Mouse (Mus musculus) G1E (cell line): ENCODE data around the gene Tcf15. TPM values are rescaled to one million over a fixed set of nuclear protein-coding genes. Genes with fewer than 3 reads are reported as not detected.

ENCODE experiments used
- ATAC-seq: 2 replicates; pipeline ENCODE4 v1.8.0; 2016; ENCODE audit warnings: mild to moderate bottlenecking; ENCODE audit not compliant: insufficient number of reproducible peaks, poor library complexity, low FRiP score, severe bottlenecking; ENCODE audit errors: extremely low read depth
- DNase-seq: peaks from one replicate; pipeline ENCODE4 v3.0.0; 2012; ENCODE audit warnings: low spot score
- H3K27me3 ChIP-seq: 2 replicates; pipeline ENCODE4 v1.6.1; 2012; ENCODE audit warnings: mild to moderate bottlenecking, low read length, inconsistent platforms; ENCODE audit not compliant: insufficient read depth
- H3K36me3 ChIP-seq: replicated peaks from 2 replicates; pipeline ENCODE3; 2012; ENCODE audit warnings: mild to moderate bottlenecking, inconsistent platforms
- H3K4me1 ChIP-seq: 2 replicates; pipeline ENCODE4 v1.6.1; 2012; ENCODE audit warnings: low read depth, low read length, inconsistent platforms, mixed read lengths; ENCODE audit not compliant: insufficient read depth
- H3K4me3 ChIP-seq: 2 replicates; pipeline ENCODE4 v1.5.1; 2012; ENCODE audit warnings: low read depth, mild to moderate bottlenecking, inconsistent platforms, low read length, moderate library complexity, mixed read lengths
- H3K9me3 ChIP-seq: replicated peaks from 2 replicates; pipeline ENCODE4 v1.6.1; 2012; ENCODE audit warnings: inconsistent platforms
- CTCF ChIP-seq: IDR thresholded peaks from 2 replicates; pipeline ENCODE4 v1.5.1; 2012; ENCODE audit warnings: low read depth, low read length, inconsistent platforms, mixed read lengths
- GATA1 ChIP-seq: IDR thresholded peaks from 2 replicates; pipeline ENCODE4 v1.6.1; 2012; ENCODE audit warnings: borderline replicate concordance, low read length, inconsistent platforms, mixed read lengths
- GATA2 ChIP-seq: IDR thresholded peaks from 2 replicates; pipeline ENCODE4 v1.6.1; 2012; ENCODE audit warnings: low read depth, low read length, inconsistent platforms, borderline replicate concordance
- POLR2AphosphoS5 ChIP-seq: IDR thresholded peaks from 2 replicates; pipeline ENCODE4 v1.6.1; 2012; ENCODE audit warnings: low read depth, low read length, inconsistent platforms; ENCODE audit not compliant: insufficient replicate concordance
- TAL1 ChIP-seq: conservative IDR thresholded peaks from 2 replicates; pipeline ENCODE4 v1.6.1; 2012; ENCODE audit warnings: low read depth, low read length, inconsistent platforms, mixed read lengths
- polyA plus RNA-seq: library from polyadenylated mRNA; stranded (reverse); fragments of >175 nt; gene quantifications from 2 replicates; pipeline ENCODE4 v1.2.3, GENCODE M21; 2012
- total RNA-seq, 2 experiments: library from RNA; stranded (forward) in 1 of 2; stranded (reverse) in 1 of 2; fragments of 200-1000 nt in 1 of 2; fragments of >200 nt in 1 of 2; fragmentation: Nextera tagmentation in 1 of 2; gene quantifications; 2 replicates each; pipeline ENCODE4 v1.2.3; 2014 to 2017

Gene Tcf15
- total and polyA plus RNA-seq, 3 experiments: not detected

- no peaks in the 10 kb centered on the region; the same call in 1 of the 2 replicates for H3K27me3 ChIP-seq
- no peak for ATAC-seq
Measured at GRCm38 (mm10) chr2:152180323-152180722, 37.0 kb downstream of the Tcf15 start.

GRCm38 (mm10) chr2:152187132-152187531 is 43.8 kb downstream of the Tcf15 start:
- H3K4me3 ChIP-seq: no peak overlapping the region
- DNase-seq: no peak
- H3K9me3 ChIP-seq: no peaks in the 10 kb centered on the region
- TF ChIP-seq TAL1 (no peak), GATA2 (no peak), GATA1 (no peak), CTCF (no peak), POLR2AphosphoS5 (no peak)
- no peaks in the 10 kb centered on the region for H3K36me3 ChIP-seq
- no peaks in the 10 kb centered on the region for H3K4me1 ChIP-seq
- no peak for ATAC-seq
- peaks cover 25% of the 10 kb centered on the region for H3K27me3 ChIP-seq

More at GRCm38 (mm10) chr2:152180323-152180722, 37.0 kb downstream of the Tcf15 start:
- no peak for DNase-seq
- TF ChIP-seq GATA1: no peak
- no peak for TF ChIP-seq GATA2
- no peak for TF ChIP-seq POLR2AphosphoS5
- TF ChIP-seq CTCF: no peak
- no peak for TF ChIP-seq TAL1
- H3K36me3 ChIP-seq: no peaks in the 10 kb centered on the region
- no peak overlapping the region for H3K4me3 ChIP-seq
- no peaks in the 10 kb centered on the region for H3K9me3 ChIP-seq
- H3K4me1 ChIP-seq: no peaks in the 10 kb centered on the region

- H3K4me3 ChIP-seq: no peak overlapping the region
- TF ChIP-seq GATA2: no peak
- TF ChIP-seq TAL1: no peak
- no peak for TF ChIP-seq POLR2AphosphoS5
- TF ChIP-seq GATA1: no peak
- no peak for TF ChIP-seq CTCF
- peaks cover 34% of the 10 kb centered on the region for H3K27me3 ChIP-seq
- no peak for ATAC-seq
- H3K36me3 ChIP-seq: no peaks in the 10 kb centered on the region
- H3K9me3 ChIP-seq: no peaks in the 10 kb centered on the region
- H3K4me1 ChIP-seq: no peaks in the 10 kb centered on the region
- DNase-seq: no peak
Measured at GRCm38 (mm10) chr2:152189213-152189612, 45.9 kb downstream of the Tcf15 start.

GRCm38 (mm10) chr2:152189640-152190039 is 46.3 kb downstream of the Tcf15 start:
- ATAC-seq (no peak), DNase-seq (no peak)
- H3K4me1 ChIP-seq: no peaks in the 10 kb centered on the region
- H3K4me3 ChIP-seq: no peak overlapping the region
- peaks cover 34% of the 10 kb centered on the region for H3K27me3 ChIP-seq
- H3K9me3 ChIP-seq: no peaks in the 10 kb centered on the region
- H3K36me3 ChIP-seq: no peaks in the 10 kb centered on the region
- TF ChIP-seq POLR2AphosphoS5 (no peak), TAL1 (no peak), GATA2 (no peak), CTCF (no peak), GATA1 (no peak)

- Histone ChIP-seq H3K9me3 (no peaks in the 10 kb centered on the region), H3K36me3 (no peaks in the 10 kb centered on the region), H3K4me3 (no peak overlapping the region), H3K4me1 (no peaks in the 10 kb centered on the region), H3K27me3 (peaks cover 34% of the 10 kb centered on the region)
- ATAC-seq (no peak), DNase-seq (no peak)
- no peak for TF ChIP-seq GATA2
- TF ChIP-seq CTCF: no peak
- no peak for TF ChIP-seq TAL1
- no peak for TF ChIP-seq POLR2AphosphoS5
- no peak for TF ChIP-seq GATA1
Measured at GRCm38 (mm10) chr2:152190161-152190560, 46.8 kb downstream of the Tcf15 start.

- Histone ChIP-seq H3K9me3 (no peaks in the 10 kb centered on the region), H3K4me1 (no peaks in the 10 kb centered on the region), H3K27me3 (peaks cover 30% of the 10 kb centered on the region), H3K4me3 (no peak overlapping the region), H3K36me3 (no peaks in the 10 kb centered on the region)
- DNase-seq (no peak), ATAC-seq (no peak)
- no peak for TF ChIP-seq CTCF
- TF ChIP-seq POLR2AphosphoS5: no peak
- no peak for TF ChIP-seq TAL1
- TF ChIP-seq GATA1: no peak
- TF ChIP-seq GATA2: no peak
Measured at GRCm38 (mm10) chr2:152192591-152193345, 49.4 kb downstream of the Tcf15 start.
